Mouse (Mus musculus): ENCODE measurements at regions not wholly inside any gene's neighbourhood (a gene's known extent, or its start where the extent isn't known, plus 50 kb on each side); places are given as distances from the start of the nearest gene placed in this dataset.
"Not testable (repeated sequence)": the region's sequence is repeated elsewhere in the genome, so short reads cannot be mapped to it uniquely, and the experiment has no call there.

DNA sequence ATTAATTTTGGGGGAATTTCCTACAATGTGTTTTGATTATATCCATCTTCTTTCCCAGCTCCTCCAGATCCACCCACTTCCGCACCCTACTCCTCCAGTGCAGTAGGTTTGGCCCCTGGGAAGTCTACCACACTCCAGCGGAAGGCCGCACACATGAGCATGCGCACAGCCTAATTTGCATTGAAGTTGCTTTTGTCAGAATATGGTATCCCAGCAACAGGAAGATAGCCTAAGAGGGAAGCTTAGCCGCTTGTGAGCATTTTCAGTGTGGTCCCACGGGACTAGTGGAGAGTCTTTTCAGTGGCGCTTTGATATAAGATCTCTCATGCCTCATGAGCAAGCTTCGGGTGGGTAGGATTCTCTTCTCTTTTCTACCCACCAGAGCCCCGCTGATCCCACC lies 455.6 kb downstream of the Cbln4 start:
- no peak for DNase-seq

DNA sequence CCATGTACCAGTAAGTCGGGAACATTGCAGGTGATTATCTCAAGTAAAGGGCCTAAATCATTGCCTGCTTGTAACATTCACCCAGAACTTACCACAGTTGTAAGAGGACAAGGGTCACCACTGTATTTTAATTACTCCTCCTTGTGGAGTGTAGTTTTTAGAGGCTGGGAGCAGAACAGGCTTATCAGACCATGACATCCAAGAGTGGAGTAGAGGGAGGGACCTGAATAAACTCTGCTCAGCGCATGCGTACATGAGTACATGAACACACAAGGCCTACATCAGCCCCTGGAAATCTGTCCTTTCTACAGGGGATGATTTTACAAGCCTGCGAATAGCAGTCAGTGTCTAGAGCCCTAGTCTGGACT lies 456.4 kb downstream of the Cbln4 start:
- DNase-seq, result no peak

- no peak for DNase-seq
Measured at GRCm38 (mm10) chr2:171586217-171586852, 456.9 kb downstream of the Cbln4 start.

DNA sequence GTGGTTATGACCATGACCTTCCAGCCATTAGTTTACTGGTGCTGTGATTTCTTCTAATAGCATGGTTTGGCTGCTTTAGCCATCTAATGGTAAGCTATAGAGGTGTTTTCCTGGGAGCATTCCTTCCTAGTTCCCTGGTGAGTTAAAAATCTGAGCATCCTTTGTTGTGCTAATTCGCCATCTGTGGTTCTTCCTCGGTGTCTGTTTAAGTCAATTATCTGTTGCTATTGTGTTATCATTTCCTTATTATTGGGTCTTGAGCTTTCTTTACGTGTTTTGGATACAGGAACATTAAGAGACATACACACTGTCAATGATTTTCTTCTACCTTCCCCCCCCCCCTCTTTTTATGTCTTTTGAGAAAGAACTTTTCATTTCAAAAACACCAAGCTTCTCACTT lies 468.9 kb downstream of the Cbln4 start:
- no peak for DNase-seq

- DNase-seq, result no peak
Measured at GRCm38 (mm10) chr2:171562656-171563055, 480.6 kb downstream of the Cbln4 start.

DNA sequence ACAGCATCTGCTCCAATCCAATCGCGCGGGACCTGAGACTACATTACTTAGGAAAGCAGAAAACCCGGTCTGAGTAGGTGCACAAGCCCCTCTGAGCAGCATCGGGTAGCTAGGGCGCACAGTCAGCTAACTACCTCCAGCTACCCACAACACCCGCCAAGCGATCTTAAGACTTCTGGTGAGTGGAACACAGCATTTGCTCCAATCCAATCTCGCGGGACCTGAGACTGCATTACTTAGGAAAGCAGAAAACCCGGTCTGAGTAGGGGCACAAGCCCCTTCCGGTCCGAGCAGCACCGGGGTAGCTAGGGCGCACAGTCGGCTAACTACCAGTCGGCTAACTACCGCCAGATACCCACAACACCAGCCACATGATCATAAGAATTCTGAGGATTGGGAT lies 500.5 kb downstream of the Cbln4 start:
- not testable (repeated sequence) for DNase-seq

DNA sequence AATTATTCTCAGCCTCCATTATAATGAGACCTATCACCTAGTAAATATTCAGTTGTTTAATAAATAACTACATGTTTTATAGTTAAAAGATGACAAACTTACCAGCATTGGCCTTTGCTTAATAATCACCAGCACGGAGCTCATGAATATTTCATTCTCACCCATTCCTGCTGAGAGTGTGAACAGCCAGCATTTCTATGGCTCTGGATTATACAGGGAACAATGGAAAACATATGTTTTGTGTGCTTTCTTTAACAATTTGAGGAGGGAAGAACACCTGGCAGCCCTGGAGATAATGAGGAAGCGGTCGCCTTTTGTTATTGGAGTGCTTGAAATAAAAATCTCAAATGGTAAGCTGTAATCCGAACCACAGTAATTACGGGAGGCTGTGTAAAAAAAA lies 528.4 kb downstream of the Cbln4 start:
- DNase-seq, result no peak

GRCm38 (mm10) chr2:171496620-171497019 lies 546.6 kb downstream of the Cbln4 start:
- no peak for DNase-seq

GRCm38 (mm10) chr2:171493741-171494140 lies 549.5 kb downstream of the Cbln4 start:
- DNase-seq, result peak in 1 of 2 experiments; percentile 4

- no peak for DNase-seq
Measured at GRCm38 (mm10) chr2:171487284-171487683, 556.0 kb downstream of the Cbln4 start.

- no peak for DNase-seq
Measured at GRCm38 (mm10) chr2:171453241-171453640, 590.0 kb downstream of the Cbln4 start.

DNA sequence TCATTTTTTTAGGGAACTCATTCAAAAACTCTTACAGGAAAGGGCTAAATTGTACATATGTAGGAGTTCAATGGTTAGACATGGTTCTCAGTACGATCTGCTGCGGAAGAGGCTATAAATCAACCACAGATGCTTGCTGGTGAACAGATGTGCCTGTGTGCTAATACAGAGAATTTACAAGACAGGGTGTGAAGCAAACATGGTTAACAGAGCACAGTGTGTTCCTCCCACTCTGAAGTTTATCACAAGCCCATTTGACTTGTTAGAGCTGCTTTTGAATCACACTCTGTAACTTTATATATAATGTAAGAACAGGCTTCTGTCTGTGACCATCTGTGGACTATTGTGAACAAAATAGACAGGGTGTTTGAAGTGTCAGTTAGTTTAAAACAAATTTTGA lies 637.2 kb downstream of the Cbln4 start:
- DNase-seq, result no peak

DNA sequence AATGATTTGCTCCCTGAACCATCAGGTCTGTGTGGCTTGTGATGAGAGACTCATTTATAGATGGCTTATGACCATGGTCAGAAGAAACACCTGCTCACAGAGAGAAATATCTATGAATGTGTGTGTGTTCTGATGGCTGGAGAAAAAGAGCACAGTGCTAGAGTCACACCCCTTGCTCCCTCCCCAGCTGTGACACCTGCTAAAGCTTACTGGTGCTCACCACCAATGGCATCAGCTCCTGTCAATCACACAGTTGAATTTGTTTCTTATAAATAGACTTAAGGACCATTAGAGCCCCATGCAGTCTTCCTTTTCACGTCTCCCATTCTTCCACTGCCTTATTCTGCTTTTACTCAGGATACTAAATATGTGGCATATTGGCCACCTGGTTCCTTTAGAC lies 654.3 kb downstream of the Cbln4 start:
- DNase-seq, result no peak

GRCm38 (mm10) chr2:171373457-171373856 lies 641.9 kb downstream of the Dok5 start:
- DNase-seq, result no peak

DNA sequence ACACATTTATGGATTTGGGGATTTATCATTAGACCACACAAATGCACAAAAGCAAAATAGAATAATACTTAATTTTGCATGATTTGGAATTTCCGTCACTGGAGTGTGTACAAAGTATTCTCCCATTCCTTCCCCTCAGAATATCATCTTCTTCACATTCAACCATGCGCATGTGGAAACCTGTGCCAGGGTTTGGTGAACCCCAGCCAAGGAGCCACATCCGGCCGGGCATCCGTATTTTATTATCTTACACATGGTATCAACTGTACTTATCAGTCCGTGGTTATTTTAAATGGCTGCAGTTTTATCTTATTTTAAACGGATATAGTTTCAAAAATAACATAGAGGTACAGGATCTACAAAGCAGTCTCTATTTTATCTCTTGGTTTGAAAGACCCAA lies 641.4 kb downstream of the Dok5 start:
- no peak for DNase-seq

DNA sequence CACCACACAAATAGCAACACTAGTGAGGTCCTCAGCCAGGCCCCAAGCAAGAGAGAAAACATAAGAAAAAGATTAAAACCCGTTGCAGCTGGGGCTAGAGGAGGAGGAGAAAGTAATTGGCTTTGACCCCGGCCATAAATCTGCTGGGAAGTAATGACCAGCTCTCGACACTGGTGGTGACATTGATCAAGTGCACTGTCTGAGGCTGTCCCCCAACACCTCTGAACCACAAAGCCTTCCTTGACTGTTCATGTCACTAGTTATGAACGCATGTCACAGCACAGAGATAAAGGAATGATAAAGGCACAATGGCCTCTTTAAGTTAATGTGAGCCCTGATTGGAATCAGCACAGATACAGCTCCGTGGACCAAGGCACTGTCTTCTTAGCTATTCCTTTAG lies 640.1 kb downstream of the Dok5 start:
- no peak for DNase-seq

GRCm38 (mm10) chr2:171365553-171365952 lies 633.9 kb downstream of the Dok5 start:
- no peak for DNase-seq

DNA sequence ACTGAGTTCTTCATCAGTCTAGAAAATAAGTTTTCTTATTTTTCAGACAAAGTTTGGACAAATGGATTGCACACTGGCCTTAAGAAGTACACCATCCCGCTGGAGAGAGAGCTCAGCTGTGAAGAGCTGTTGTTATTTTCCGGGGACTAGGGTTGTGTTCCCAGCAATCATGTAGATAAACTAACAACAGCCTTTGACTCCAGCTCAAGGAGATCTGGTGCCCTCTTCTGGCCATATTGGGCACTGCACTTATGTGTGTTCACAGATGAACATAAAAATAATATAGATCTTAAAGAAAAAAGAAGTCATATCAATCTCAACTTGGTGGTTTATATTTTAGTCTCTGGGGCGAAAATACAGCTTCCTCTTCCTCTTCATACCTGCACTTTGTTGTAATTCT lies 633.0 kb downstream of the Dok5 start:
- no peak for DNase-seq

DNA sequence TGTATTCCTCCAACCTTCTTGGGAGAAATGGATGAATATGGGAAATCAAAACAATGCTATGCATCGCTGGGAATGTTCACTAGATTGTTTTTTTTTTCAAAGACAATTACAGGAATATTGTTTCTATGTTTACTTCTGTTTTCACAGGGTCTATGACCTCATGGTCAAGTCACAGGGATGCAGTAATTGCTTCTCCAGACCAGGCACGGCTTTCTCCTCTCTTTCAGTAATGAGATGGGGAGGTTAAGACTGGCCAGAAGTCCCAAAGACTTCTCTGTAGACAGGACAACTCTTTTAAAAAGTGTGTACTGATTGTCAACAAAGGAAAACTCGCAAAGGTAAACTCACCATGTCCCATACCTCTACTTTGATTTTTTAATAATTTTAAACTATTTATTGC lies 631.8 kb downstream of the Dok5 start:
- DNase-seq, result no peak

GRCm38 (mm10) chr2:171358071-171358760 lies 626.6 kb downstream of the Dok5 start:
- no peak for DNase-seq

DNA sequence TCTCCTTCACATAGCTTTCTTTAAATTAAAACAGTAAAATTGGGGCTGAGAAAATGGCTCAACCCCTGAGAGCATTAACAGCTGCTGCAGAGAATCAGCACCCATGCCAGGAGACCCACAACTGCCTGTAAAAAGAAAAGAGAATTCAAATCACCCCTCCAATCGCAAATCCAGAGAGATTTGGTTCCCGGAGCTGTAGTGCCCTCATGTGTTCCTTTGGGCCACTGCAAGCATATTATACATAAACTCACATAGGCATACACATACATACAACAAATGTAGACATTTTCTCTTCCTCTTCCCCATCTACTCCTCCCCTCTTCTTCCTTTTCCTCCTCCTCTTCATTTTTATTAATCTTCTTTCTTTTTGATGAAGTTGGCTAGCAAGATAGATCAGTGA lies 616.5 kb downstream of the Dok5 start:
- DNase-seq, result no peak

DNA sequence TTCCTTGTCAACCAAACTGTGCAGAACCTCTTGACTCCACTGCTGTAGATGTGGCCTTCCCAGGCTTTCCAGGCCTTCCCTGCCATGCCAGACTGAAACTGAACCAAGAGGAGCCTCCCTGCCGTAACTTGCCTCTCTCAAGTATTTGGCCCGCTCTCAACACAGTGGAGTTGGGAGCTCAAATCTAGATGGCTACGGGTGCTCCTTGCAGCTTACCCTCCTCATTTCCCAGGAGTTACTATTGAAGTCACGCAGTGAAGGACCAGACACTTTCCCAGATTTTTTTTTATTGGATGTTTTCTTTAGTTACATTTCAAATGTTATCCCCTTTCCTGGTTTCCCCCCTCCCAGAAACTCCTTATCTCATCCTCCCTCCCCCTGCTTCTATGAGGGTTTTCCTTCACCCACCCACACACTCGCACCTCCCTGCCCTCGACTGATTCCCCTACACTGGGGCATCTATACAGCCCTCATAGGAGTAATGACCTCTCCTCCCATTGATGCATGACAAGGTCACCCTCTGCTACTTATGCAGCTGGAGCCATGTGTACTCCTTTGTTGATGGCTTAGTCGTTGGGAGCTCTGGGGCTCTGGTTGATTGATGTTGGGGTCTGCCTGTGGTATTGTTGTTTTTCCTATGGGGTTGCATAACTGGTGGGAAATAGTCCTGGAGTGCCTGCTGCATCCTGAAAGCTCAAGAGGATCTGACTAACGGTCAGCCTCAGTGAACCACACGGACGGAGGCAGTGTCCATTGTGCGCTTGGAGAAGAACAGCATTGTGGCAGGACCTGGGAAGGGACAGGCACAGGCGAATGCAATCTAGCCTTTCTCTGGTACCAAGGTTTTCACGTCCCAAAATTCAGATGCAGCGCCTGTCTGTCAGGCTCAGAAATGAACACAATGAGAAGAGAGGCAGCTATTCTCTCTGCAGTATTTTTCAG lies 602.5 kb downstream of the Dok5 start:
- DNase-seq, result no peak

- no peak for DNase-seq
Measured at GRCm38 (mm10) chr2:171332826-171333225, 601.2 kb downstream of the Dok5 start.

DNA sequence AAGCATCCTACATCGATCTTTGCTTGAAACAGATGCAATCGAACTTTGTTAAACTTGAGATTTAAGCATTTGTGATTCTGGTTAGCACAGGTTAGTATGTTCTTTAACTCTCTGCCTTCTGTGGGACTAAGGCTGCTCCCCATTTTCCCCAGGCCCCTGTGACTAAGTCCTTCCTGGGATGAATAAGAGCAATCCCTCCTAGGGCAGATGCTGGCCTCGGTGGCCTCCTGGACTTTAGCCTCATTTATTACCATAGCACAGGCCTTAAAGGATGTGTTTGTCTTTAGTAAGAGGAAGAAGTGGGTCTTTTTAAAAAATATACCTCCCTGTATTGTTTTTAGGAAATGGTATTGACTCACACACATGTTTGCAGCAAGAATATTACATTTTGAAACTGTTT lies 599.9 kb downstream of the Dok5 start:
- no peak for DNase-seq
